Mouse (Mus musculus) forebrain, embryonic 12.5 days (tissue): ENCODE results near the gene Dnajc2. TPM values are rescaled to one million over a fixed set of nuclear protein-coding genes. Genes with fewer than 3 reads are reported as not detected.
"Not testable (repeated sequence)": the region's sequence is repeated elsewhere in the genome, so short reads cannot be mapped to it uniquely, and the experiment has no call there.

ENCODE experiments used
- ATAC-seq: fragments of 200-750 bp; cut with Nextera tagmentation; 2 replicates; pipeline ENCODE4 v1.8.0; 2017; ENCODE audit warnings: moderate TSS enrichment; ENCODE audit not compliant: low FRiP score
- H3K27ac ChIP-seq: fragments of 300-500 bp; sonication (generic); 2 replicates; pipeline ENCODE4 v1.5.1; 2016; ENCODE audit warnings: mild to moderate bottlenecking
- H3K27me3 ChIP-seq: fragments of 300-500 bp; sonication (generic); 2 replicates; pipeline ENCODE4 v1.6.1; 2016; ENCODE audit warnings: mild to moderate bottlenecking
- H3K36me3 ChIP-seq: fragments of 300-500 bp; sonication (generic); replicated peaks from 2 replicates; pipeline ENCODE4 v1.6.1; 2016; ENCODE audit warnings: mild to moderate bottlenecking
- H3K4me1 ChIP-seq: fragments of 300-500 bp; sonication (generic); 2 replicates; pipeline ENCODE4 v1.6.1; 2016
- H3K4me2 ChIP-seq: fragments of 300-500 bp; sonication (generic); 2 replicates; pipeline ENCODE4 v1.6.1; 2016; ENCODE audit warnings: mild to moderate bottlenecking, moderate library complexity
- H3K4me3 ChIP-seq: fragments of 300-500 bp; sonication (generic); replicated peaks from 2 replicates; pipeline ENCODE4 v1.5.1; 2016; ENCODE audit warnings: mild to moderate bottlenecking
- H3K9ac ChIP-seq: fragments of 300-500 bp; sonication (generic); 2 replicates; pipeline ENCODE4 v1.6.1; 2016; ENCODE audit warnings: mild to moderate bottlenecking
- H3K9me3 ChIP-seq: fragments of 300-500 bp; sonication (generic); 2 replicates; pipeline ENCODE4 v1.6.1; 2016
- whole genome bisulfite sequencing: fragments of 180-500 bp; shearing (Covaris S2); methylation state at CpG from one replicate; pipeline ENCODE4 v1.1.7; 2016; 5-methylcytosine and 5-hydroxymethylcytosine counted together
- polyA plus RNA-seq: library from polyadenylated mRNA; unstranded; fragments of >200 nt; fragmentation: Nextera tagmentation; extraction: Ambion mirVana; gene quantifications from 2 replicates; pipeline ENCODE4 v1.2.1, GENCODE M21; 2016

The Dnajc2 gene
- polyA plus RNA-seq, 1 experiment from 2014 or later: 97.1 TPM

DNA sequence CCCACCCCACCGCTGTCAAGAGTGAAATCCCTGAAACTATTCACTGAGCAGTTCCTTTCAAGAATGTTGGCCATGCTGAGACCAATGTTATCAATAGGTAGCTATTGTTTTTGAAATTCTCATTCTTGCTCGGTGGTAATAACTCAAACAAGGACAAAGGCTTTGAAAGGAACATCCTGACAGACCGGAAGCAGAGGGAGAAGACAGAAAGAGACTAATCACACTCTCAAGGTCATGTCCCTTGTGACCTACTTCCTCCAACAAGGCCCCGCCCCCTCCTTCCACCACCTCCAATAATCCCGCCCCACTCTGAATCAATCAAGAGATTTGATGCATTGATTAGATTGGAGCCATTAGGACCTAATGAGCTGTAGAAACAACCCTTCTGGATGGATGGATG lies 66.5 kb downstream of the Dnajc2 start:
- H3K36me3 ChIP-seq: no peaks in the 10 kb centered on the region
- H3K9me3 ChIP-seq: no peaks in the 10 kb centered on the region
- H3K27me3 ChIP-seq: no peaks in the 10 kb centered on the region
- H3K4me1 ChIP-seq: 0 out of 2 replicates have a peak, but pooled peaks cover 3% of the 10 kb centered on the region
- H3K27ac ChIP-seq: no peak overlapping the region
- ATAC-seq: no peak
- no peak overlapping the region for H3K4me2 ChIP-seq
- H3K9ac ChIP-seq: no peak overlapping the region
- no peak overlapping the region for H3K4me3 ChIP-seq
- WGBS: 89% methylated on average over 5 of the region's 5 CpGs

- Histone ChIP-seq H3K4me3 (no peak overlapping the region), H3K9me3 (no peaks in the 10 kb centered on the region), H3K27ac (no peak overlapping the region), H3K4me1 (no peaks in the 10 kb centered on the region), H3K36me3 (no peaks in the 10 kb centered on the region), H3K27me3 (no peaks in the 10 kb centered on the region), H3K4me2 (no peak overlapping the region), H3K9ac (no peak overlapping the region)
- no peak for ATAC-seq
- WGBS: 82% methylated on average over 10 of the region's 10 CpGs
Measured at GRCm38 (mm10) chr5:21717165-21717715, 67.8 kb downstream of the Dnajc2 start.

DNA sequence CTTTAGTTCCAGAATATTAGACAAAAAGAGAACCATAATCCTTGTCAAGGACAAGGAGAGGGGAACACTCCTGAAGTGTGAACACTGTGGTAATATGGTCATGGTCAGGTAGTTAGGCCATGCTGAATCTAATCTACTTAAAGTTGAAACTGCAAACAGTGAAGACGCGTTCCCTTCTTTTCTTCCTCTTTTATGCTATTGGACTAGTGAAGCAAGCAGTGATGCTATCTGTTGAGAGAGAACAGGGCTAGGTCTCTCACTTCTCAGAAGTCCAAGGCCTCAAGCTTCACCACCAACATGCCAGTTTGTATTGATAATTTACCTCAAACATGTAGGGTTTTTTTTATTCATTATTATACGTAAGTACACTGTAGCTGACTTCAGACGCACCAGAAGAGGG lies 70.6 kb downstream of the Dnajc2 start:
- no peaks in the 10 kb centered on the region; the same call in 1 of the 2 replicates for H3K9me3 ChIP-seq
- no peak for ATAC-seq
- no peak overlapping the region for H3K27ac ChIP-seq
- H3K27me3 ChIP-seq: no peaks in the 10 kb centered on the region
- H3K9ac ChIP-seq: no peak overlapping the region
- no peaks in the 10 kb centered on the region for H3K4me1 ChIP-seq
- WGBS: 94% methylated on average over 4 of the region's 4 CpGs
- H3K4me3 ChIP-seq: no peak overlapping the region
- H3K4me2 ChIP-seq: no peak overlapping the region
- no peaks in the 10 kb centered on the region for H3K36me3 ChIP-seq

GRCm38 (mm10) chr5:21712127-21712715 lies 72.8 kb downstream of the Dnajc2 start:
- H3K27me3 ChIP-seq: no peaks in the 10 kb centered on the region
- H3K4me1 ChIP-seq: no peaks in the 10 kb centered on the region
- WGBS: 76% methylated on average over 13 of the region's 13 CpGs

GRCm38 (mm10) chr5:21708011-21708410 lies 77.0 kb downstream of the Dnajc2 start:
- not testable (repeated sequence) for H3K4me3 ChIP-seq, H3K4me1 ChIP-seq, H3K27me3 ChIP-seq, H3K4me2 ChIP-seq, H3K9me3 ChIP-seq, H3K27ac ChIP-seq, H3K36me3 ChIP-seq, ATAC-seq, H3K9ac ChIP-seq
- WGBS: 89% methylated on average over 8 of the region's 8 CpGs

More at GRCm38 (mm10) chr5:21712127-21712715, 72.8 kb downstream of the Dnajc2 start:
- H3K27ac ChIP-seq: no peak overlapping the region
- no peaks in the 10 kb centered on the region for H3K36me3 ChIP-seq
- no peak overlapping the region for H3K4me2 ChIP-seq
- no peaks in the 10 kb centered on the region; the same call in 1 of the 2 replicates for H3K9me3 ChIP-seq
- H3K4me3 ChIP-seq: no peak overlapping the region
- ATAC-seq: no peak
- H3K9ac ChIP-seq: 0 out of 2 replicates have a peak overlapping the region, but pooled peaks have one; percentile 5

Other genes with a start within 250 kb of the Dnajc2 start
- 14.1 and 16.8 TPM in 2 replicates for gene Lrrc17, start 241.7 kb downstream of the Dnajc2 start, polyA plus RNA-seq
- 0.22 and 0.32 TPM in 2 replicates for gene Fbxl13, start 139.6 kb downstream of the Dnajc2 start, polyA plus RNA-seq
- 75.4 and 80.1 TPM in 2 replicates for gene Armc10, start 139.4 kb downstream of the Dnajc2 start, polyA plus RNA-seq
- 12.6 and 13.5 TPM in 2 replicates for gene Napepld, start 83.9 kb downstream of the Dnajc2 start, polyA plus RNA-seq
- gene Pmpcb, start 48.1 kb downstream of the Dnajc2 start, polyA plus RNA-seq: 88.5 and 94.9 TPM in 2 replicates
- 214 and 221 TPM in 2 replicates for gene Psmc2, start within 50 bp of the Dnajc2 start, polyA plus RNA-seq
- 0.19 and 0.26 TPM in 2 replicates for gene Slc26a5, start 80.4 kb upstream of the Dnajc2 start, polyA plus RNA-seq